Mouse (Mus musculus) gastrocnemius, adult 2 months (tissue): ENCODE measurements around the gene Sergef. TPM values are rescaled to one million over a fixed set of nuclear protein-coding genes. Genes with fewer than 3 reads are reported as not detected.

Experiments used
- DNase-seq: peaks from one replicate; pipeline ENCODE4 v3.0.0; 2022
- H3K27ac ChIP-seq: fragments of 200-600 bp; 2 replicates; pipeline ENCODE4 v1.8.1; 2022; ENCODE audit warnings: mild to moderate bottlenecking
- H3K4me3 ChIP-seq: fragments of 200-600 bp; 2 replicates; pipeline ENCODE4 v1.8.1; 2022; ENCODE audit warnings: mild to moderate bottlenecking, moderate library complexity
- CTCF ChIP-seq: fragments of 200-600 bp; IDR thresholded peaks from 2 replicates; pipeline ENCODE4 v1.8.1; 2022; ENCODE audit warnings: antibody characterized with exemption, mild to moderate bottlenecking, moderate library complexity
- intact Hi-C: fragments of 180-260 bp; cut with DNase I; formaldehyde crosslinking; loops from one replicate; pipeline ENCODE4 v1.15.1; 2025
- total RNA-seq, 2 experiments: library from RNA; stranded (reverse); gene quantifications; 2 replicates each; pipeline ENCODE4 v1.2.3; 2021

Sergef gene
- total RNA-seq, 2 experiments from 2014 or later: 2.1 to 3.5 TPM

- DNase-seq: no peak
- no peak for TF ChIP-seq CTCF
- H3K27ac ChIP-seq: no peak overlapping the region
- intact Hi-C loops: no loop called here
- H3K4me3 ChIP-seq: no peak overlapping the region
Measured at GRCm38 (mm10) chr7:46486761-46487160, 152.8 kb downstream of the Sergef start.

- H3K27ac ChIP-seq: no peak overlapping the region
- no peak overlapping the region for H3K4me3 ChIP-seq
- DNase-seq: no peak
- intact Hi-C loops: loop anchor here (5.0 kb wide), 1 partner anchor 87 kb away; the partner anchor contains the start of gene Kcnc1
- TF ChIP-seq CTCF: no peak
Measured at GRCm38 (mm10) chr7:46484223-46484622, 155.4 kb downstream of the Sergef start.

DNA sequence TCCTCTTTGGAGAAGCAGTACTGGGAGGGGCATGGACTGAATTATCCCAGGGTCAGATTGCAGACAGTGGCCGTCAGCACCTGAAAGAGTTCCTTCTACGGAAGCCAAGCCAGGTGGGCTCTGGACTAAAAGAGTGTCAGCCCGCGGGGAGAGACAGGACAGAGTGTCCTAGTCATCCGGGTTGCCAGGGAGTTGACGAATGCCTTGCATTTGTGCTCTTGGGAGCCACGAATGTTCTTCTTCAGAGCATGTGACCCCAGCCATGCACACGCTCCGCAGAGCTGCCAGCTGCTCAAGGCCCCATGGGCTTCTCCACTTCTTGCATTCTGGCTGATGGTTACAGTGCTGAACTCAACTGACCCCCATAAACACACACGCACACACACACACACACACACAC lies 156.6 kb downstream of the Sergef start:
- no peak for TF ChIP-seq CTCF
- DNase-seq: peak; percentile 62
- Histone ChIP-seq H3K27ac (peak overlapping the region; percentile 84), H3K4me3 (no peak overlapping the region)
- intact Hi-C loops: loop anchor here (5.0 kb wide), 1 partner anchor 86 kb away; the partner anchor contains the start of gene Kcnc1

DNA sequence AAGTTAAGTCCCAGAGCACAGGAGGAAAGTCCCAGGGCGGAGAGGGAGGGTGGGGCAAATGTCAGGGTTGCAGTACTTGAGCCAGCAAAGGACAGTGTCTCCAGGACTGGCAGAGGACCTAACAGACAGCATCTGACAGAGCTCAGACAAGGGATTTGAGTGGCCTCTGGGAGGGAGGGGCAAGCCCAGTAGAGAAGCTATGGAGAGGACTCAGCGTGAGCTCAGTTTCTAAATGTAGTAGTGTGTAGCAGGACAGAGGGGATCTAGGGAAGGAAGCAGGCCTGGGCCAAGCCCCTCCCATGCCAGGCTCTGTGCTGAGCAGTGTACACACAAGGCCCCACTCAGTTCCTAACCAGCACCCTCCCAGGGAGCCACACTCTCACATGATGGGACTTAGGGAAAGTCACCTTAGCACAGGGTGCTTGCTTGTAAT lies 157.5 kb downstream of the Sergef start:
- DNase-seq: peak; percentile 79
- intact Hi-C loops: loop anchor here (5.0 kb wide), 1 partner anchor 85 kb away; the partner anchor contains the start of gene Kcnc1
- Histone ChIP-seq H3K4me3 (no peak overlapping the region), H3K27ac (peak overlapping the region; percentile 84)
- no peak for TF ChIP-seq CTCF

DNA sequence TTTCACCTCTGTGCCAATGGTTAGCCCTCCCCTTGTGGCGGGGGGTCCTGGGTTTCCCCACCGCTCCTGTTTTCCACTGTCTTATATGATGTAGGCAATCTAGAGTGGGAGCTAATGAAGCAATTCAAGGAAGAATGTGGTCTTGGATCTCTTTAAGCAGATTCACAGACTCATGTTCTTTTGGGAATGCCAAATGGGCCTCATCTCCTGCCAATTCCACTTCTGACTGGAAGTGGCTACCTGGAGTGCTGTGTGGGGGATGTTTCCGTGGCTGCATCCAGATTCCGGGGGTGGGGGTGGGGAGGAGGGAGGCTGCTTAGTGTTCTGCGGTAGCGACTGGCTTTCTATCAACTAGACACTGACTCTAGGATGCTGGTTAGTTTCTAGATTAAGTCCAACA lies 159.8 kb downstream of the Sergef start:
- Histone ChIP-seq H3K4me3 (no peak overlapping the region), H3K27ac (no peak overlapping the region)
- TF ChIP-seq CTCF: no peak
- intact Hi-C loops: loop anchor here (5.0 kb wide), 1 partner anchor 82 kb away; the partner anchor contains the start of gene Kcnc1
- DNase-seq: no peak

DNA sequence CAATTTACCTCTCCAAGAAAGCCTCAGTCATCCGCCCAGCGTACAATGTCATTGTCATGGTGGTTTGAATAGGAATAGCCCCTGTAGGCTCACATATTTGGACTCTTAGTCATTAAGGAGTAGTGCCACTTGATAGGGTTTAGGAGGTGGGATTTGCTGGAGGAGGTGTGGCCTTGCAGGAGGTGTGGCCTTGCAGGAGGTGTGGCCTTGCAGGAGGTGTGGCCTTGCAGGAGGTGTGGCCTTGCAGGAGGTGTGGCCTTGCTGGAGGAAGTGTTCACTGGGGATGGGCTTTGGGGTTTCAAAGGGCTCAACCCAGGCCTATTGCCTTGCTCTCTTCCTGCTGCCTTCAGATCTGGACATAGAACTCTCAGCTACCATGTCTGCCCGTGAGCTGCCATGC lies 162.2 kb downstream of the Sergef start:
- Histone ChIP-seq H3K4me3 (no peak overlapping the region), H3K27ac (no peak overlapping the region)
- TF ChIP-seq CTCF: no peak
- DNase-seq: no peak
- intact Hi-C loops: no loop called here

DNA sequence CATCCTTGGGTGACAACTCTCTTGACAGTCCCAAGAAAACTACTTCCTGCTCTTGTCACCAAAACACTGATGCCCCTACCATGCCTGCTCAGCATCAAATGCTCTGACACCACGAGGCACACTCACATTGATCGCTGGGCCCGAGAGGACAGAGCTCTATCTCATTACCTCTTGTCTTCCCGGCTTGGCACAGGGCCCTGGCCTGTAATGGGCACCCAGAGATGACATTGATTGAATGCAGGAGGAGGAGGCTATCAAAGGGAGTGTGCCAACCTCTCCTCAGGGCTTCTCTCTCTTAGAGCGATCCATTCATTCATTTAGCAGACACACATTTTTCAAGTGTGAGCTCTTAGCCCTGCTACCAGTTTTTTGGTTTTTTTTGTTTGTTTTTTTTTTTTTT lies 164.1 kb downstream of the Sergef start:
- Histone ChIP-seq H3K27ac (no peak overlapping the region), H3K4me3 (no peak overlapping the region)
- intact Hi-C loops: no loop called here
- no peak for TF ChIP-seq CTCF
- no peak for DNase-seq

GRCm38 (mm10) chr7:46473141-46473540 lies 166.5 kb downstream of the Sergef start:
- no peak for TF ChIP-seq CTCF
- intact Hi-C loops: no loop called here
- Histone ChIP-seq H3K27ac (no peak overlapping the region), H3K4me3 (no peak overlapping the region)
- no peak for DNase-seq

- intact Hi-C loops: no loop called here
- no peak for TF ChIP-seq CTCF
- no peak for DNase-seq
- Histone ChIP-seq H3K4me3 (no peak overlapping the region), H3K27ac (no peak overlapping the region)
Measured at GRCm38 (mm10) chr7:46471054-46471737, 168.4 kb downstream of the Sergef start.

GRCm38 (mm10) chr7:46469542-46469941 lies 170.1 kb downstream of the Sergef start:
- no peak for TF ChIP-seq CTCF
- Histone ChIP-seq H3K27ac (no peak overlapping the region), H3K4me3 (no peak overlapping the region)
- DNase-seq: no peak
- intact Hi-C loops: no loop called here

- H3K27ac ChIP-seq: no peak overlapping the region
- no peak overlapping the region for H3K4me3 ChIP-seq
- intact Hi-C loops: no loop called here
- TF ChIP-seq CTCF: no peak
- DNase-seq: no peak
Measured at GRCm38 (mm10) chr7:46466422-46466981, 173.1 kb downstream of the Sergef start.

- intact Hi-C loops: no loop called here
- no peak for DNase-seq
- Histone ChIP-seq H3K4me3 (no peak overlapping the region), H3K27ac (no peak overlapping the region)
- no peak for TF ChIP-seq CTCF
Measured at GRCm38 (mm10) chr7:46463136-46463535, 176.5 kb downstream of the Sergef start.

GRCm38 (mm10) chr7:46462287-46462686 lies 177.3 kb downstream of the Sergef start:
- no peak overlapping the region for H3K4me3 ChIP-seq
- no peak for DNase-seq
- H3K27ac ChIP-seq: no peak overlapping the region
- intact Hi-C loops: no loop called here
- TF ChIP-seq CTCF: no peak
